Mouse (Mus musculus) kidney, postnatal 14 days (tissue): ENCODE data around the gene Nup205.
A peak's percentile ranks its signal among the peaks of the same experiment; 100 is the strongest.
"Not testable (repeated sequence)": the region's sequence is repeated elsewhere in the genome, so short reads cannot be mapped to it uniquely, and the experiment has no call there.

ENCODE experiments used
- DNase-seq: peaks from one replicate; pipeline ENCODE4 v3.0.0; 2022; ENCODE audit warnings: mixed read lengths

Gene Nup205

DNA sequence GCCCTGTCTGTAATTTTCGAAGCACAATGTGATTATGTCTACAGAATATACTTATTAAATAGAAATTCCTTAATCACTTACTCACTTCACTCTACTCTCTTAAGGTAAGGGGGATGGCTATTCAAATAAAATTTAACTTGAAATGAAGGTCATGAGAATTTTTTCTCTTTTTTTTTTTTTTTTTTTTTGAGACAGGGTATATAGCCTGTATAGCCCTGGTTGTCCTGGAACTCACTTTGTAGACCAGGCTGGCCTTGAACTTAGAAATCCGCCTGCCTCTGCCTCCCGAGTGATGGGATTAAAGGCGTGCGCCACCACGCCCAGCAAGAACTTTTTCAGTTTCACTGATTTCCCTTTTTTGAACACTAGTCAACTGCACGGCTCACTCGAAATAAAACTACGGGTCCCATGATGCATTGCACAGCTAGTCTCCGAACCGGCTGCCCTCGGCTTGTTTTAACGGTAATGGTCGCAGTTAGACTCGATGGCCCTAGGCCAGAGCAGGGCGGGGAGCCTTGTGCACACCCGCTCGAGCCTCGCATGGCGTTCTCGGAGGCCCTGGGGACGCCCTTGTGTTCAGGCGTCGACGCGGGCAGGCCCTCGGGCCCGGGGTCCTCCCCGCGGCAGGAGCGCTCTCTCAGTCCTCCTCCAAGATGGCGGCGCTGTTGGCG lies at the start of gene Nup205:
TSS of gene Nup205 (plus strand) at position 443 of the 671 bp plus-strand sequence.
- peak; percentile 88 for DNase-seq

GRCm38 (mm10) chr6:35132806-35133205 lies 44.4 kb upstream of the Nup205 start:
- DNase-seq: no peak

DNA sequence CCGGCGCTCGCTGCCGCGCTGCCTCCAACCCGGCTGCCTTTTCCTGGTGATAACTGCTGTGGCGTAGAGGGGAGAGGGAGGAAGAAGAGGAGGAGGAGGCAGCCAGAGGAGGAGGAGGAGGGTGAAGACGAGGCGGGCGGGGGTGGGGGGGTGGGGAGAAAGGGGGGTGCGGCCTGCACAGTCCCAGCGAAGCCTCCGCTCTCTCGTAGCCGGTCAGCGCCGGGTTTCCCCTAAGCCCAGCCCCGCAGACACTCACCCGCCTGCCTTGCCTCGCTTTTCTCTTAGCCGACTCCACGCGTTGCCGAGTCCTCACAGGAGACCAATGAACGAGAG lies 44.0 kb upstream of the Nup205 start:
- DNase-seq: no peak

DNA sequence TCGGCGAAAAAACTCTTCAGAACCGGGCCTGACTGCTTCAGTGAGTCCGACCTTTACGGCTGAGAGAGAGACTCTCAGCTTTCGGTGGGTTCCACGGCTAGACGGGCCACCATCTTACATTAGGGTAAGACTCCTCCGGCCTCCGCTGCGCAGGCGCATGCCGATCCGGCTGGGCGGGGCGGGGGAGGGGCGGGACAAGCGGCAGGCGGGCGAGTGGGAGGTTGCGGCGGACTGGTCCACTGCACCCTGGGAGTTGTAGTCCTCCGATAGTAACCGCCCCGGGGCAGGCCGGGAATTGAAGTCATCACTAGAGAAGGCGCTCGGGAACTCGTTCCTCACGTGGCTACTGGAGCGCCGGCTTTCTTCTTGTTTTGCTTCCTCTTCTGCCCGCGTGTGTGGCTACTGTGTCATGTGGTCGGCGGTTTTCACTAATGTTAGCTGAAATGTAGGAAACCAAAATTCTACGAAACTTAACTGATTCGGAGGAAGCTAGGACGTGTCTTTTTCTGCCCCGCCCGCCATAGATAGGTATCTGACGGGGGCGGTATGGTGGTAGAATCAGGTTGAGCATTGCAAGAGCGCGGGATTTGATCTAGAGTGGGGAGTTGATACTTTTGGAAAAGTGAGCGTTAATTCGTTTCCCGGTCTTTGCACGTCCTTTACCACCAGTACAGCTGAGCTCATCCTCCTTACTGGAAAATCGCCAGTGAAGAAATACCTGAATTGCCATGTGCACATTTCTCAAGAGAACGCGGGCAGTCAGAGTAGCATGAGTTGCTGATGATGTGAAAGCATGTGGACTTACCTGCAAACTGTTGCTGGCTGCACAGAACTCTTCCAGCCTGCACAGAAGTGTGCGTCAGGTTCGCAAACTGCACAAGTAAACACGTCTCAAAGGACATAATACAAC lies 43.4 kb upstream of the Nup205 start, which contains the start of gene Cnot4:
TSS of gene Cnot4 (minus strand) at position 146 of the 910 bp plus-strand sequence.
- peak; percentile 99 for DNase-seq

DNA sequence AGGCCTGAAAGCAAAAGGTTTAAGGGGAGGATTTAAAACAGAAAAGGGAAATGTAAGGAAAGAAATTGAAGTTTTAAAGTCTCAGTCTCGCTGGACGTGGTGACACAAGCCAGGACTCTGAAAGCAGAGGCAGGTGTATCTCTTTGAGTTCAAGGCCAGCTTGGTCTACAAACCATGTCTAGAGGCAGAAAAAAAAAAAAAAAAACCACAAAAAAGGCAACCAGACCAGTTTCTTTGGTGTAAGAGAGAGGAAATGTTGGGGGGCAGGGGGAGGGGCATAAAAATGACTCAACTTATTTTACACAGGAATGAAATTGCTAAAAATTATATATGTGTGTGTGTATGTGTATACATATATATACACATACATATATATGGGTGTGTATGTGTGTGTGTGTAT lies 42.4 kb upstream of the Nup205 start:
- no peak for DNase-seq

GRCm38 (mm10) chr6:35140351-35140750 lies 36.9 kb upstream of the Nup205 start:
- DNase-seq: no peak

DNA sequence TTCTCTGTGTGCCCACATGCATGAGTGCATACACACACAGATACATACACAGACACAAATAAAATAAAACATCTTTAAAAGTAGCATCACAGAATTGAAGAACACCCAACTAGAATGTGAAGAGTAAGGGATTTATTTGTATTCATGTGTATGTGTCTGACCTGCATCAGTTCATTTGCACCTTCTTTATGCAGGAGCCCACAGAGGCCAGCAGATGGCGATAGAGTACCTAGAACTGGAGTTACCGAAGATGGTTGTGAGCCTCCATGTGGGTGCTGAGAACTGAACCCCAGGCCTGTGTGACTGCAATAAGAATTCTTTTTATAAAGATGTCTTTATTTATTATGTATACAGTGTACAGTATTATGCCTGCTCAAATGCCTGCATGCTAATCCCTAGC lies 31.7 kb upstream of the Nup205 start:
- no peak for DNase-seq

DNA sequence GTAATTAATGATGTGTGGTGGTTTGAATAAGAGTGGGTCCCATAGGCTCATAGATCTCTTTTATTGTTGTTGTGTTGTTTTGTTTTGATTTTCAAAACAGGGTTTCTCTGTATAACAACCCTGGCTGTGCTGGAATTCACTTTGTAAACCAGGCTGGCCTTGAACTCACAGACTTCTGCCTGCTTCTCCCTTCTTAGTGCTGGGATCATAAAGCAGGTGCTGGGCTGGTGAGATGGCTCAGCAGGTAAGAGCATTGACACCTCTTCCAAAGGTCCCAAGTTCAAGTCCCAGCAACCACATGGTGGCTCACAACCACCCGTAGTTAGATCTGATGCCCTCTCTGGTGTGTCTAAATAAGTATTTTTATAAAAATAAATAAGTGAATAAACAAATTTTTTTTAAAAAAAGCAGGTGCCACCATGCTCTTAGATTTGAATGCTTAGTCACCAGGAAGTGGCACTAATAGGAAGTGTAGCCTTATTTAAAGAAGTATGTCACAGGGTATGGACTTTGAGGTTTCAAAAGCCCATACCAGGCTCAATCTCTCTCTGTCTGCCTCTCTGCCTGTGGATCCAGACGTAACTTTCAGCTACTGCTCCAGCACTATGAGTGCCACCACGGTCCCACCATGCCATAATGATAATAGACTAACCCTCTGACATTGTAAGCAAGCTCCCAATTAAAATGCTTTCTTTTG lies 29.3 kb upstream of the Nup205 start:
- no peak for DNase-seq

GRCm38 (mm10) chr6:35154540-35154939 lies 22.7 kb upstream of the Nup205 start:
- no peak for DNase-seq

GRCm38 (mm10) chr6:35169250-35169649 lies 8.0 kb upstream of the Nup205 start:
- peak; percentile 4 for DNase-seq

- DNase-seq: not testable (repeated sequence)
Measured at GRCm38 (mm10) chr6:35172028-35172427, 5.2 kb upstream of the Nup205 start.

GRCm38 (mm10) chr6:35173181-35173580 lies 4.0 kb upstream of the Nup205 start:
- DNase-seq: no peak

- DNase-seq: no peak
Measured at GRCm38 (mm10) chr6:35177650-35178272, 540 bp downstream of the Nup205 start.

GRCm38 (mm10) chr6:35179299-35179698 lies 2.1 kb downstream of the Nup205 start:
- not testable (repeated sequence) for DNase-seq

GRCm38 (mm10) chr6:35184781-35185180 lies 7.6 kb downstream of the Nup205 start:
- DNase-seq: no peak

DNA sequence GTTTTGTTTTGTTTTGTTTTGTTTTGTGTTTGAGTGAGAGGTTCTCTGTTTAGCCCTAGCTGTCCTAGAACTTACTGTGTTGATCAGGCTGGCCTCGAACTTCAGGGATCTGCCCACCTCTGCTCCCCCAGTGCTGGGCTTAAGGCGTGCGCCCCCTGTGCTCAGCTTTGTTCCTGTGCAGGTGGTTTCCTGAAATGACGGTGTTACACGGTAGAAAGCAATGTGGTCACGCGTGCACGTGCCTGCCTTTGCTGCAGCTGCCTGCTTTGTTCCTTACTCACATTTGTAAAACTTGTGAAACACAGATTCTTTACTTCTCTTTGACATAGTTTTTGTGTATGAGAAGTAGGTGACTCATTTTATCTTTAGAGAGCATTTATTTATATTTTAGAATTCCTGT lies 14.0 kb downstream of the Nup205 start:
- DNase-seq: no peak

DNA sequence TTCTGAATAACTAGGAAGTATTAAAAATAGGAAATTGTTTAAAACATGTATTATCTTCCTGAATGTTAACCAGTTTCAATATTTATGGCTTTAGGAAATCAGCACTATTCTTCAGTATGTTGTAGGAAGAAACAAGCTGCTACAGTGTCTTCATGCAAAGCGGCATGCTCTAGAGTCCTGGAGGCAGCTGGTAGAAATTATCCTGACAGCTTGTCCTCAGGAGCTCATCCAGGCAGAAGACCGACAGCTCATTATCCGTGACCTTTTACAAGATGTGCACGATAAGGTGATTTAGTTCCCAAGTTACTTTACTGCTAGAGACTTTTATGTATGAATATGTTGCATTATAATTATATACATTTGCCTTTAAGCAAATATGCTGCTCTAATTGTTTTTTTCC lies 48.5 kb downstream of the Nup205 start:
- no peak for DNase-seq

DNA sequence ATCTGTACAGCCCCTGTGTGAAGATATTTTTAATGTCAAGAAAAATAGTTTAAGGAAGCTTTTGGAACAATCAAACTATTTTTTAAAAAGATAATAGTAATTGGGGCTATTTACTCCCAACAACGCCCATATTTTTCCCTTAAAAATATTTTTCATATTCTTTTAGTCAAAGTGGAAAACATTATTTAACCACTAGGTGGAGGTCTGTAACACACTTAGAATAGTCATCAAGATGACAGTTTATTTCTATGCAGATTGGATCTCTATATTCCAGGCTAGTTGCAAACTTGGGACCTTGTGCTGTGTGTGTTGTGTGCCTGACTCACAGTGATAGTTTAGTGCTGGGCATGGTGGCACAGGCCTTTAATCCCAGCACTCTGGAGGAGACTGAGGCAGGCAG lies 52.2 kb downstream of the Nup205 start:
- DNase-seq: no peak

- DNase-seq: no peak
Measured at GRCm38 (mm10) chr6:35236108-35236785, 59.0 kb downstream of the Nup205 start.

GRCm38 (mm10) chr6:35243252-35243651 lies 66.0 kb downstream of the Nup205 start:
- DNase-seq: no peak

GRCm38 (mm10) chr6:35243989-35244388 lies 66.8 kb downstream of the Nup205 start:
- no peak for DNase-seq

DNA sequence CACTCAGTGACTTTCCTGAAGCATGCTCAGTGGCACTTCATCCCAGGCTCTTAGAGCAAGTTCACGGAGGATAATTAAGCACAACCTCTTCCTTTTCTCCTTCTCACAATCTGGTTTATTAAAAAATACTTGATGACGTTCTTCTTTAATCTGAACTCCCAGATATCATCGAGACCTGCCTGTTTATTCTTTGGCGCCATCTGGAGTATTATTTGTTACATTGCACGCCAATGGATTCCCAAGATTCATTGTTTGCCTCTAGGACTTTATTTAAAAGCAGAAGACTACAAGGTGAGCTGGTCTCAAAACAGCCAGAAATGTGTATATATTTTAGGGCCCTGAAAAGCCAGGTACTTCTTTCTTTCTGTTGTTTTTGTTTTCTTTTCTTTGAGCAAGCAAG lies 67.9 kb downstream of the Nup205 start:
- no peak for DNase-seq
